Mouse (Mus musculus) mammary gland, adult 2 months (tissue): ENCODE measurements around the gene Nectin1. TPM values are rescaled to one million over a fixed set of nuclear protein-coding genes. Genes with fewer than 3 reads are reported as not detected.

Source experiments
- polyA plus RNA-seq: library from polyadenylated mRNA; depleted of rRNA; stranded (reverse); fragments of >200 nt; gene quantifications from 2 replicates; pipeline ENCODE4 v1.2.3, GENCODE M21; 2012; ENCODE audit warnings: low replicate concordance; rRNA removed

Gene Nectin1
- 12.3 and 22.8 TPM in 2 replicates for polyA plus RNA-seq

GRCm38 (mm10) chr9:43743647-43744137 lies at the start of gene Nectin1:
Gene Nectin1 (plus strand): TSS chr9:43743984.

